ENCODE assay signal across 17 mouse cellular contexts in the genomic region with DNA sequence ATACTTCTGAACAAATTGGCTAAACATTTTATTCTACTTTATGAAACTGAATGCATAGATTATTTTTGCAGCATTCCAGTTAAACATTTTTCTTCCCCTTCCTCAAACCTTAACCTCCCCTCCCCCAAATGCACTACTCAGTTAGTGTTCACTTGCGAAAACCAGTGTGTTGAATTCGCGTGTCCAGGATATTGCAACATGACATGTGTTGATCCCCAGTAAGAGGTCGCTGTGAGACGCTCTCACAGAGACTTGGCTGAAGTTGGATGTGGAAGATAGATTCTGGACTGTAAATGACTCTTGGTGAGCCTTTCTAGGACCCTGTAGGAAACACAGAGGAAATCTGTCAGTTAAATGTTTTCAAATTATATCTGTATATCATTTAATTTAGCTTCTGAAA.
"Had no signal": no experiment of that assay in that cellular context is flagged by ENCODE, and none has a peak within 500 bp of the region (broad histone marks: within the 10 kb centered on the region; RNA-seq: fewer than 3 reads in every experiment).

No protein-coding gene starts in this region.

- H3K27me3 ChIP-seq: limb, embryonic 13.5 days; liver, embryonic 15.5 days; megakaryocyte, embryonic 14.5 days; midbrain, embryonic 13.5 days; neural tube, embryonic 13.5 days; stomach, embryonic 15.5 days had no signal

- H3K36me3 ChIP-seq: limb, embryonic 13.5 days; liver, embryonic 15.5 days; midbrain, embryonic 13.5 days; neural tube, embryonic 13.5 days; stomach, embryonic 15.5 days had no signal

- H3K9ac ChIP-seq: limb, embryonic 13.5 days; liver, embryonic 15.5 days; midbrain, embryonic 13.5 days; neural tube, embryonic 13.5 days; stomach, embryonic 15.5 days had no signal

- H3K9me3 ChIP-seq: limb, embryonic 13.5 days; liver, embryonic 15.5 days; midbrain, embryonic 13.5 days; neural tube, embryonic 13.5 days; stomach, embryonic 15.5 days had no signal

- DNase-seq: kidney, adult 11 months; kidney, adult 9 months; kidney, postnatal 36 days; layer of hippocampus, adult 9-11 months; layer of hippocampus, postnatal 36 days; lung, adult 2 months; lung, postnatal 36 days; retina, postnatal 1 day; right cerebral cortex, postnatal 4 days; thymus, postnatal 36 days had no signal

- H3K4me2 ChIP-seq: limb, embryonic 13.5 days; liver, embryonic 15.5 days; midbrain, embryonic 13.5 days; neural tube, embryonic 13.5 days; stomach, embryonic 15.5 days had no signal

- H3K4me1 ChIP-seq: limb, embryonic 13.5 days; liver, embryonic 15.5 days; megakaryocyte, embryonic 14.5 days; stomach, embryonic 15.5 days had no signal

- H3K4me3 ChIP-seq: limb, embryonic 13.5 days; liver, embryonic 15.5 days; megakaryocyte, embryonic 14.5 days; midbrain, embryonic 13.5 days; neural tube, embryonic 13.5 days; stomach, embryonic 15.5 days had no signal

- H3K27ac ChIP-seq: kidney, postnatal 0 days; limb, embryonic 13.5 days; liver, embryonic 15.5 days; midbrain, embryonic 13.5 days; neural tube, embryonic 13.5 days; stomach, embryonic 15.5 days had no signal

- ATAC-seq: midbrain, embryonic 13.5 days had no signal
